Mouse (Mus musculus): ENCODE results near the gene Krt20.

The Krt20 gene

GRCm38 (mm10) chr11:99399956-99400549 is 37.9 kb downstream of the Krt20 start:
- Histone ChIP-seq H3K9me3 (ENCODE audit: low read length) (no peaks in the 10 kb centered on the region), H3K36me3 (ENCODE audit: insufficient read depth, low read length) (no peaks in the 10 kb centered on the region), H3K4me1 (replicated peaks; ENCODE audit: low read depth, low read length) (peaks cover 8% of the 10 kb centered on the region), H3K4me3 (replicated peaks; ENCODE audit: low read length) (no peak overlapping the region), H3K27me3 (ENCODE audit: insufficient read depth, low read length) (0 out of 2 replicates have a peak, but pooled peaks cover 4% of the 10 kb centered on the region)
- TF ChIP-seq NANOG (IDR thresholded peaks at IDR 0.05; ENCODE audit: borderline replicate concordance, low read length) (no peak), POU5F1 (IDR thresholded peaks at IDR 0.05; ENCODE audit: borderline replicate concordance, low read length) (no peak), CTCF (conservative IDR thresholded peaks at IDR 0.05; ENCODE audit: low read length) (no peak)

DNA sequence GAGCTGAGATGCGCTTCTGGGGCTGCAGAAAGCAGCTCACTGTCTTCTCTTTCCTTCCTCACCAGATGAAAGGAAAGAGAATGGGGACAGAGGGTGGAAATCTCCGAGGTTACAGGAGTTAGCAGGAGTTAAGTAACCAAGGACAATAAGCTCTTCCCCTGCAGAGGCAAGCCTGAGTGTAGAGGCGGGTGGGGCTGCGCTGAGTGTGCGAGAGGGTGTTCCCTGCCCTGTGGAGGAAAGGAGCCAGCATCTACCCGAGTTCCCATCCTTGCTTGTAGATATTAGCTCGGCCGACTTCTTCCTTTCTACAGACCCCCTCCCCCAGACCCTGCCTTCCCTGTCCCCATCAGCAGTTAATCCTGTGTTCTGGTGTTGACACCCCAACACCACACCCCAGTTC is 39.1 kb downstream of the Krt20 start:
- 0 out of 2 replicates have a peak, but pooled peaks cover 4% of the 10 kb centered on the region for H3K27me3 ChIP-seq (ENCODE audit: insufficient read depth, low read length)
- TF ChIP-seq CTCF (conservative IDR thresholded peaks at IDR 0.05; ENCODE audit: low read length) (no peak), NANOG (IDR thresholded peaks at IDR 0.05; ENCODE audit: borderline replicate concordance, low read length) (no peak), POU5F1 (IDR thresholded peaks at IDR 0.05; ENCODE audit: borderline replicate concordance, low read length) (no peak)
- H3K9me3 ChIP-seq (ENCODE audit: low read length): no peaks in the 10 kb centered on the region
- peaks cover 8% of the 10 kb centered on the region for H3K4me1 ChIP-seq (replicated peaks; ENCODE audit: low read depth, low read length)
- H3K4me3 ChIP-seq (replicated peaks; ENCODE audit: low read length): no peak overlapping the region
- no peaks in the 10 kb centered on the region for H3K36me3 ChIP-seq (ENCODE audit: insufficient read depth, low read length)

GRCm38 (mm10) chr11:99398084-99398483 is 39.9 kb downstream of the Krt20 start:
- Histone ChIP-seq H3K4me3 (replicated peaks; ENCODE audit: low read length) (no peak overlapping the region), H3K36me3 (ENCODE audit: insufficient read depth, low read length) (no peaks in the 10 kb centered on the region), H3K9me3 (ENCODE audit: low read length) (no peaks in the 10 kb centered on the region), H3K27me3 (ENCODE audit: insufficient read depth, low read length) (0 out of 2 replicates have a peak, but pooled peaks cover 4% of the 10 kb centered on the region), H3K4me1 (replicated peaks; ENCODE audit: low read depth, low read length) (peaks cover 8% of the 10 kb centered on the region)
- no peak for TF ChIP-seq NANOG (IDR thresholded peaks at IDR 0.05; ENCODE audit: borderline replicate concordance, low read length)
- TF ChIP-seq POU5F1 (IDR thresholded peaks at IDR 0.05; ENCODE audit: borderline replicate concordance, low read length): no peak
- no peak for TF ChIP-seq CTCF (conservative IDR thresholded peaks at IDR 0.05; ENCODE audit: low read length)

DNA sequence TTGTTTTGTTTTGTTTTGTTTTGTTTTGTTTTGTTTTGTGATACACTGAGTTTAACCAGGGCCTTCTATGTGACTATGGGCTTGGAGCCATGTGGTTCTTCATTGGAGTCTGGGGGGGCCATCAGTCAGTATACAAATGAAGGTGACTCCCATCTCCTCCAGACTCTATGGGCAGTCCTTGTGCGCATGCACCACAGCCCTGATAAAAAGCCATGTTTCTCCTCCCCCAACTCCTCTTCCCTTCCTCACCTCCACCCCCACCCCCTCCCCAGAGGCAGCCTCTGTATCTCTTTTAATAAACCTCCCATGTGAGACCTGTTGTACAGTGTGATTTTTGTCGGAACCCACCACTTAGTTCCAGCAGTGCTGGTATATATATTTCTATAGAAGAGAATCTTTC is 41.3 kb downstream of the Krt20 start:
- no peaks in the 10 kb centered on the region for H3K36me3 ChIP-seq (ENCODE audit: insufficient read depth, low read length)
- H3K4me3 ChIP-seq (replicated peaks; ENCODE audit: low read length): no peak overlapping the region
- H3K27me3 ChIP-seq (ENCODE audit: insufficient read depth, low read length): peaks cover 7% of the 10 kb centered on the region; the same call in 1 of the 2 replicates
- H3K4me1 ChIP-seq (replicated peaks; ENCODE audit: low read depth, low read length): peaks cover 8% of the 10 kb centered on the region
- TF ChIP-seq CTCF (conservative IDR thresholded peaks at IDR 0.05; ENCODE audit: low read length) (no peak), NANOG (IDR thresholded peaks at IDR 0.05; ENCODE audit: borderline replicate concordance, low read length) (no peak)
- no peaks in the 10 kb centered on the region for H3K9me3 ChIP-seq (ENCODE audit: low read length)

DNA sequence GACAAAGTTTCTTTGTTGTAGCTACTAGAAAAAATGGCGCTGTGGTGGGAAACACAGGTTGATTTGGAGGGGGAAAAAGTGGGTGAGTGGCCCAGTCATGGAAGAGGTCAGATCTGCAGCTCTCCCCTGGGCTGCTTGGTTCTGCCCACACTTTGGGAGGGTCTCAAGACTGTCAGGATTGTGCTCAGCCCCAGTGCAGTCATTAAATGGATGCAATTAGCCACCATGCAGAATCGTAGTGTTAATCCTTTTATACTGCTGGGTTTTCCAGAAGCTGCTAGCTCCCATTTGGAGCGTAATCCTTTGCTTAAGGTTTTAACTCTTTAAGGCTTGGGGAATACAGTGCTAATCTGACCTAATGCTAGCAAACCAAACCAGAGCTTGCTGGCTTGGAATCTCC is 41.9 kb downstream of the Krt20 start:
- H3K4me1 ChIP-seq (replicated peaks; ENCODE audit: low read depth, low read length): peaks cover 8% of the 10 kb centered on the region
- no peak for TF ChIP-seq NANOG (IDR thresholded peaks at IDR 0.05; ENCODE audit: borderline replicate concordance, low read length)
- TF ChIP-seq POU5F1 (IDR thresholded peaks at IDR 0.05; ENCODE audit: borderline replicate concordance, low read length): no peak
- no peak for TF ChIP-seq CTCF (conservative IDR thresholded peaks at IDR 0.05; ENCODE audit: low read length)
- no peaks in the 10 kb centered on the region for H3K36me3 ChIP-seq (ENCODE audit: insufficient read depth, low read length)
- H3K9me3 ChIP-seq (ENCODE audit: low read length): no peaks in the 10 kb centered on the region
- H3K27me3 ChIP-seq (ENCODE audit: insufficient read depth, low read length): peaks cover 7% of the 10 kb centered on the region; the same call in 1 of the 2 replicates
- no peak overlapping the region for H3K4me3 ChIP-seq (replicated peaks; ENCODE audit: low read length)

DNA sequence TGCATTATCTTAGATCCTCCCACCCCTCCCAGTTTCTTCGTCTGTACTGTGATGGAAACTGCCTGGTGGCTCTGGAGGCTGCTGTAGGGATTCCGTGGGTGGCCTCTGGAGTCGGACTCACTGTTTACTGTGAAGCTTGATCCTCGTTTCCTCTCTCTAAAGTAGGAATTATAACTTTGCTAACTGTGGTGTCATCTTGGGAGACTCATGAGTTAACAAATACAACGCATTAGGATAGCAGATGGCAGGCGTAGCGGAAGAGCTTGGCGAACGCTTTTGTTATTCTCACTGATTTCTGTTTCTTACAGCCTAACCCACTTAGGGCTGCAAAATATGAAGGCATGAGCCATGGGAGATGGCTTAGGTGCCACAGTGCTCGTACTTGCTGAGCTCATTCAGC is 45.5 kb downstream of the Krt20 start:
- H3K36me3 ChIP-seq (ENCODE audit: insufficient read depth, low read length): peaks cover 4% of the 10 kb centered on the region; the same call in 1 of the 2 replicates
- TF ChIP-seq NANOG (IDR thresholded peaks at IDR 0.05; ENCODE audit: borderline replicate concordance, low read length): no peak
- no peak for TF ChIP-seq POU5F1 (IDR thresholded peaks at IDR 0.05; ENCODE audit: borderline replicate concordance, low read length)
- no peak for TF ChIP-seq CTCF (conservative IDR thresholded peaks at IDR 0.05; ENCODE audit: low read length)

GRCm38 (mm10) chr11:99391375-99391774 is 46.6 kb downstream of the Krt20 start:
- Histone ChIP-seq H3K4me1 (replicated peaks; ENCODE audit: low read depth, low read length) (peaks cover 22% of the 10 kb centered on the region), H3K9me3 (ENCODE audit: low read length) (no peaks in the 10 kb centered on the region), H3K4me3 (replicated peaks; ENCODE audit: low read length) (no peak overlapping the region), H3K27me3 (ENCODE audit: insufficient read depth, low read length) (peaks cover 3% of the 10 kb centered on the region; the same call in 1 of the 2 replicates), H3K36me3 (ENCODE audit: insufficient read depth, low read length) (peaks cover 4% of the 10 kb centered on the region; the same call in 1 of the 2 replicates)
- TF ChIP-seq POU5F1 (IDR thresholded peaks at IDR 0.05; ENCODE audit: borderline replicate concordance, low read length): no peak
- TF ChIP-seq CTCF (conservative IDR thresholded peaks at IDR 0.05; ENCODE audit: low read length): no peak
- TF ChIP-seq NANOG (IDR thresholded peaks at IDR 0.05; ENCODE audit: borderline replicate concordance, low read length): no peak

More for the DNA sequence above, 45.5 kb downstream of the Krt20 start:
- Histone ChIP-seq H3K4me1 (replicated peaks; ENCODE audit: low read depth, low read length) (peaks cover 11% of the 10 kb centered on the region), H3K27me3 (ENCODE audit: insufficient read depth, low read length) (peaks cover 4% of the 10 kb centered on the region; the same call in 1 of the 2 replicates), H3K4me3 (replicated peaks; ENCODE audit: low read length) (no peak overlapping the region), H3K9me3 (ENCODE audit: low read length) (no peaks in the 10 kb centered on the region)

GRCm38 (mm10) chr11:99390866-99391265 is 47.1 kb downstream of the Krt20 start:
- peaks cover 3% of the 10 kb centered on the region; the same call in 1 of the 2 replicates for H3K27me3 ChIP-seq (ENCODE audit: insufficient read depth, low read length)
- H3K9me3 ChIP-seq (ENCODE audit: low read length): no peaks in the 10 kb centered on the region
- no peak overlapping the region for H3K4me3 ChIP-seq (replicated peaks; ENCODE audit: low read length)
- H3K4me1 ChIP-seq (replicated peaks; ENCODE audit: low read depth, low read length): peaks cover 23% of the 10 kb centered on the region
- peaks cover 4% of the 10 kb centered on the region; the same call in 1 of the 2 replicates for H3K36me3 ChIP-seq (ENCODE audit: insufficient read depth, low read length)
- TF ChIP-seq POU5F1 (IDR thresholded peaks at IDR 0.05; ENCODE audit: borderline replicate concordance, low read length) (no peak), NANOG (IDR thresholded peaks at IDR 0.05; ENCODE audit: borderline replicate concordance, low read length) (no peak), CTCF (conservative IDR thresholded peaks at IDR 0.05; ENCODE audit: low read length) (no peak)

All from E14TG2a.4 (cell line).